7 mouse cellular contexts compared by ENCODE assay signal in genomic region chr17:3220201-3220600, GRCm38 (mm10).
"Had no signal": no experiment of that assay in that cellular context is flagged by ENCODE, and none has a peak within 500 bp of the region (broad histone marks: within the 10 kb centered on the region; RNA-seq: fewer than 3 reads in every experiment).

No protein-coding gene starts in this region.

- DNase-seq: kidney, adult 18-20 months; kidney, postnatal 10 days; kidney, postnatal 4 days; lung, postnatal 36 days had no signal

- ATAC-seq: intestine, embryonic 15.5 days; liver, embryonic 12.5 days; midbrain, embryonic 13.5 days had no signal
